Mouse (Mus musculus) adrenal gland, postnatal 4 days (tissue): ENCODE data around the gene Slc16a6. TPM values are rescaled to one million over a fixed set of nuclear protein-coding genes. Genes with fewer than 3 reads are reported as not detected.
A peak's percentile ranks its signal among the peaks of the same experiment; 100 is the strongest.

ENCODE experiments used
- DNase-seq, 2 experiments: peaks; one replicate each; pipeline ENCODE4 v3.0.0; 2021 to 2022; ENCODE audit warnings: low spot score in 2 of 2, mixed read lengths in 2 of 2
- total RNA-seq, 2 experiments: library from RNA; stranded (reverse); gene quantifications; 2 replicates each; pipeline ENCODE4 v1.2.3; 2021

The Slc16a6 gene
- total RNA-seq, 2 experiments from 2014 or later, result 5.7 to 9.0 TPM

- DNase-seq, result no peak
Observed at GRCm38 (mm10) chr11:109487991-109488684, 14.7 kb upstream of the Slc16a6 start.

- no peak for DNase-seq
Observed at GRCm38 (mm10) chr11:109487111-109487510, 13.7 kb upstream of the Slc16a6 start.

GRCm38 (mm10) chr11:109485398-109486045, 12.1 kb upstream of the Slc16a6 start:
- peak in 1 of 2 experiments; percentile 37 for DNase-seq

DNA sequence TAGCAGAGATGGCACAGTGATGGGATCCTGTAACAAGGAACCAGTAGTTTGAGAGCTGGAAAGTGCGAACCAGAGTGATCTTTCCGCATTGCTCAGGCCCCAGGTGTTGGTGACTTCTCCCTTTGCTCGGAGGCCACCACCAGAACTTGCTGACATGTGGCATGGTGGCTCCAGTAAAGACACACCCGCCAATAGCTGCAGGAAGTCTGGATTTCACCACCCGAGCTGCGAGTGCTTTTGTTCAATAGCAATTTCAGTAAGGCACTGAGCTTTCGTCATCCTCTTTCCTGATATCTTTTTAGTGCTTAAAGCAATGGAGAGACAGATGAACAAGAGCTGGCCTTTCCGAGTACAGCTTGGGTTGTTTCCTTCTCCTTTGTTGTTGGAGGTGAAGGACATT, 7.0 kb upstream of the Slc16a6 start:
- DNase-seq, result no peak

GRCm38 (mm10) chr11:109479575-109480285, 6.3 kb upstream of the Slc16a6 start:
- DNase-seq, result no peak

DNA sequence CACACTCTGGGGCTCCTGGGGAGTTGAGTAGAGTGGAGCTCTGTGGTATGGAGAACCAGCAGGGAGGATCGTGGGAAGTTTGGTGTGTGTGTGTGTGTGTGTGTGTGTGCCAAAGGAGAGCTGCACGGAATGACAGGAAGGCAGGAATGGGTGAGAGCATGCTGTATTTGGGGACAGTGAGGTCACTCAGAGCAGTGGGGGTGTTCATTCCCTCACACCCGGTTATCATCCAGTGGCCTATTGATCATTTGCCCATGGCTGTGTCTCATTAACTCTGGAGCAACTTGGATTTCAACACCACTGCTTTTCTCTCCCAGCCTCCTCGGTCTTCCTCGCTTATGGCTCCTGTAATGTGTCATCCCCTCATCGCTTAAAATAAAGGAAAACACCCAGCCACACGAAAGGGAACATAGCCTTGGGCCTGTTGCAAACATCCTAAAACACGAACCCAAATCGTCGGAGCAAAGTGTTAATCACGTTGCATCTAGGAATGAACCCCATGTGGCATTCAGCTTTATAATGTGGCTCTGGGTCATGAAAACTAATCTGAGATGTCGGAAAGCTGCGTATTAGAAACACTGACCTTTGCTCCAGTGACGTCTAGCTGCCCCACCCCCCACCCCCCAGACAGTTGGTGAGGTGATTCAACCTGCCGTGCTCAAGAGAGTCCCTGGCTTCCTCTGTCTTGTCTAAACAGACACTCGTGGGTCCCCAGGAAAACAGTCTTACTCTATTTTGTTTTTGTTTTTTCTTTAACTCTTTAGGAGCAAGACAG, 4.4 kb upstream of the Slc16a6 start:
- no peak for DNase-seq

- DNase-seq, result no peak
Observed at GRCm38 (mm10) chr11:109476653-109477052, 3.3 kb upstream of the Slc16a6 start.

DNA sequence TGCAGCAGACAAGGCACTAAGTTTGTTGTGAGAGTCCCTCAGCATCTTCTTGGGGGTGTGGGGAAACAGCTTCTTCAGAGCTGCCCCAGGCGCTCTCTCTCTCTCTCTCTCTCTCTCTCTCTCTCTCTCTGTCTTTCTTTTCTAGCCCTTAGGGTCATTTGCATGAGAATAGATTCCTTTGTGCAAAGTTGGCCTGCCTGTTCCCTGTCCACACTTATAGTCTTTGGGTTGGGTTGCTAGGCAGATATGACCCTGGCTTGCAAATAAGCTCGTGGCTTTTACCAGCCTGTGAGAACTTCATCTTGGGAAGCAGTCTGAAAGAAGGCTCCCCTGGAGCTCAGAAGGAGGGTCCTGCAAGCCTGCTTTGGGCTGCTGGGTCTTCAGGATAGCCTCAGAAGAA, 2.8 kb upstream of the Slc16a6 start:
- DNase-seq, result no peak

DNA sequence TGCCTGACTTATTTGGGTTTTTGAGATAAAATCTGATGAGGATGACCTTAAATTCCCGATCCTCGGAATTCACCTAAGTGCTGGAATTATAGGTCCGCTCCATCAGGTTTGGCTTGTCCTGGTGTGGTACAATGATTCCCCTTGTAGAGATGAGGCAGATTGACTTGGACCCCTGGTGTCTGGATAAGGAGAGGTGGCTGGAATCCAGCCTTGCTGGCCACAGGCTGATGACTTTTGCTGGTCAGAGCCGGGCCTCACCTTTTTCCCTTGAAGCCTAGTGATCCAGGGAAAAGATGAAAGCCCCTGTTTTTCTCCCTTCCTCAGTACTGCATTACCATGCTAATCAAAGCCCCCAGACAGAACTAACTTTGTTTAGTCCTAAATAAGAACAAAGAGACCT, 2.3 kb upstream of the Slc16a6 start:
- DNase-seq, result no peak

- no peak for DNase-seq
Observed at GRCm38 (mm10) chr11:109474836-109475235, 1.4 kb upstream of the Slc16a6 start.

- no peak for DNase-seq
Observed at GRCm38 (mm10) chr11:109474086-109474742, 816 bp upstream of the Slc16a6 start.

- no peak for DNase-seq
Observed at GRCm38 (mm10) chr11:109472821-109473170, 602 bp downstream of the Slc16a6 start.

GRCm38 (mm10) chr11:109472171-109472691, 1.2 kb downstream of the Slc16a6 start:
- DNase-seq, result peak in 1 of 2 experiments; percentile 22

- DNase-seq, result no peak
Observed at GRCm38 (mm10) chr11:109470921-109471861, 2.2 kb downstream of the Slc16a6 start.

- DNase-seq, result no peak
Observed at GRCm38 (mm10) chr11:109470170-109470569, 3.2 kb downstream of the Slc16a6 start.

- no peak for DNase-seq
Observed at GRCm38 (mm10) chr11:109468133-109468532, 5.3 kb downstream of the Slc16a6 start.

DNA sequence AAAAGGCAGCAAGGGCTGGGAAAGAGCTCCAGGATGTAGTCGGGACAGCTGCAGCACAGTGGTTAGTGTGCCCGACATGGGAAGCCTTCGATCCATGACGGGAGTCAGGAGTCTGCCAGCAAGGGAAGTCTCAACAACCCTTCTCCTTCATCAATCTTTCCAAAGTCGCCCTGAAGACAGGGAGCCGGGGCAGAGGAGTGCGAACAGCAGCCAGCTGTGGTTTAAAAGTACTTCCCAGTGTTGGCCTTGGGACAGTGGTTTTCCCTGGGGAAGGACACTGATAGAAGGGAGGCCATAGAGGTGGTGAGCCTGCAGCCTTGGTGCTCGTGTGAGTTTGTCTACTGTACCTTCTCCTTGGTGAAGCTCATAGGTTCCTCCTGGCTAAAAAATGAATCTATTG, 6.4 kb downstream of the Slc16a6 start:
- DNase-seq, result no peak

DNA sequence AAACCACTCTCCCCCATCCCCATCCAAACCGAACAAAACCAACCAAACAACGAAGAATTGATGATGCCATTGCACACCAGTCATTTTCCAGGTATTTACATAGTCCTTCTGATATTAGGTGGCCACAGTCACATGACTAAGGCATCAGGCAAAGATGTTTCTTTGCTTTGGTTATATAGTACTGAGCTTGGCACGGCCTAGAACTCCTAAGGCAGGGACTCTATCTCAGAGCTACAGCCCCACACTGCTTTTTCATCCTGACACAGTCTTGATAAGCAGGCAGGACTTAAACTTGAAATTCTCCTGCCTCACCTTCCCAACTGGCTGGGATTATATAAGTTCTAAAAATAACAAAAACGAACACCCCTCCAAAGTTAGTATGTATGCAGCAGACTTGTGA, 8.3 kb downstream of the Slc16a6 start:
- DNase-seq, result no peak

- no peak for DNase-seq
Observed at GRCm38 (mm10) chr11:109460586-109460985, 12.8 kb downstream of the Slc16a6 start.

GRCm38 (mm10) chr11:109458165-109458564, 15.2 kb downstream of the Slc16a6 start:
- DNase-seq, result no peak
